Mouse (Mus musculus) cerebellum, postnatal 14 days (tissue): ENCODE data around the gene Tmem106a.
"Not testable (repeated sequence)": the region's sequence is repeated elsewhere in the genome, so short reads cannot be mapped to it uniquely, and the experiment has no call there.

Experiments used
- DNase-seq, 2 experiments: peaks; one replicate each; pipeline ENCODE4 v3.0.0; 2021; ENCODE audit warnings: mixed read lengths in 2 of 2

The Tmem106a gene

GRCm38 (mm10) chr11:101602491-101602890 is 20.4 kb downstream of the Tmem106a start:
- DNase-seq = no peak

DNA sequence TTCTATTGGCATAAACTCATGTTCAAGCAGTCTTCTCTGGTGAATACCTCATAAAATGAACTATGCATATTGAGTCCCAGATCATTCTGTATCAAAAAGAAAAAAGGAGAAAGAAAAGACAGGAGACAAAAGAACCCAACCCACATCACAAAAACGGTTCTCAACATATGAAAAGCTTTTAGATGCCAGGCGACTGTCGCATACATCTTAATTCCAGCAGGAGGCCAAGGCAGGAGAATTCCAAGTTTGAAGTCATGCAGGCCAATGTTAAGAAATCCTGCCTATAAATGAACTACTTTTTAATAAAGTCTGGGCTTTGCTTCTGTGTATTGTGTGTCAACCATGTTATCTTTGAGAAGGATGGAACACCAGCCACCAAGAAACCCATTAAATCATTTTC is 22.1 kb downstream of the Tmem106a start:
- no peak for DNase-seq

DNA sequence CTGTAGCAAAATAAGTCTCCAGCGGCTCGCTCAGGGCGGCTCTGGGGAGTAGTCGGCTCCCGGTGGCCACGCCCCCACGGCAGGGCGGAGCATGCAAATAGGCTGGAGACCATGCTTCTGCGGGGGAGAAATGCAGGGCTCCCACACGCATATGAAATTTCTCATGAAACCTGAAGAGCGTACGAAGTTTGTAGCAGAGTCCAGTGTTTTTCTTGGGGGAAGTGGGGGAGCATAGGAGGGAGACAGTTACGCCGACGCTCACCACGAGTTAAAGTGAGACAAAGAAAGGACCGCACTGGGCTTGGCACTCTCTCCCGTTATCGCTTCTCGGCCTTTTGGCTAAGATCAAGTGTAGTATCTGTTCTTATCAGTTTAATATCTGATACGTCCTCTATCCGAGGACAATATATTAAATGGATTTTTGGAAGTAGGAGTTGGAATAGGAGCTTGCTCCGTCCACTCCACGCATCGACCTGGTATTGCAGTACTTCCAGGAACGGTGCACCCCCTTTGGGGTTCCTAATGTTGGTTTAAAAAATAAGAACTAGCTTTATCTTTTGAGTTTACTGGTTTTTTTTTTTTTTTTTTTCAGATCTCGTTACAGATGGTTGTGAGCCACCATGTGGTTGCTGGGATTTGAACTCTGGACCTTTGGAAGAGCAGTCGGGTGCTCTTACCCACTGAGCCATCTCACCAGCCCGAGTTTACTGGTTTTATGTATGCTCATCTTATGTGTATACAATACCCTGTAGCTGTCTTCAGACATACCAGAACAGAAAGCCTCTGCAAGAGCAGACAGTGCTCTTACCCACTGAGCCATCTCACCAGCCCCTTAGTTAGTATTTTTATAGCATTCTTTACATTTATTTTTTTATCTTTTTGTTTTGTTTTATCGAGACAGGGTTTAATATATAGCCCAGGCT is 22.8 kb downstream of the Tmem106a start:
- peak; percentile 73 to 75 for DNase-seq

GRCm38 (mm10) chr11:101607134-101607533 is 25.1 kb downstream of the Tmem106a start:
- not testable (repeated sequence) for DNase-seq

GRCm38 (mm10) chr11:101610445-101610844 is 28.4 kb downstream of the Tmem106a start:
- DNase-seq = no peak

DNA sequence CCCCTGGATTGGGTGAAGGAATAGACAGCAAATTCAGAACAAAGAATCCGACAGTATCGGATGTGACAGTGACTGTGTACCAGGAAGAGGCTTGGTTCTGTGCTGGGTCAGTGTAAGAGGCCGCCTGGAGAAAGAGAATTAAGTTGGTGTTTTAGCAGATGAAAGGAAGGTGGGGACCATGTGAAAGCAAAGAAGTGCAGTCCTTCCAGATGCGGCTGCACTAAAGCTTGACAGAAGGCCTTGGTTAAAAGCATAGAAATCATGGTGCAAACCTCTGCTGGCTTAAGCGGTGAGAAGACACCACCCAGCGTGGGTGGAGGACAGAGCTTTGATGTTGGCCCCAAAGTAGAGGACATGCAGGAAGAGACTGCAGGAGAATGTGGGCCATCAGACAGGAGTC is 31.6 kb downstream of the Tmem106a start:
- no peak for DNase-seq

- DNase-seq = no peak
Observed at GRCm38 (mm10) chr11:101614116-101614515, 32.1 kb downstream of the Tmem106a start.

DNA sequence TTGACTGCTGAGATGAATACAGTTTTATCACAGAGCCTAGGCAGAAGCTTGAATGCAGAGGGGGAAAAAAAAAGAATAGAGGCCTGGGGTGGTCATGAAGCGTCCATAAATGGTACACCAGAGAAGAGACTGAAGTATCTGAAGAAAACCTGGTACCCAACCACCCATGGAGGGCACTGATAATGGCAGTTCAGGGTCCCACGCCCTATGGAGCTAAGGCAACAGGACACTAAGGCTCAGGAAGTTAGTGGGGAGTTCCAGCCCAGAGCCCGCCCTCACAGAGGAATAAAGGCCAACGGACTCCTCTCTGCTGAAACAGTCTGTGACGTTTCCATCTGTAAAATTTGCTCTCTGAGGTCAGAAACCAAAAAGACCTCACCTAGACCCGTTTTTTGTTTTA is 33.3 kb downstream of the Tmem106a start:
- DNase-seq = no peak

DNA sequence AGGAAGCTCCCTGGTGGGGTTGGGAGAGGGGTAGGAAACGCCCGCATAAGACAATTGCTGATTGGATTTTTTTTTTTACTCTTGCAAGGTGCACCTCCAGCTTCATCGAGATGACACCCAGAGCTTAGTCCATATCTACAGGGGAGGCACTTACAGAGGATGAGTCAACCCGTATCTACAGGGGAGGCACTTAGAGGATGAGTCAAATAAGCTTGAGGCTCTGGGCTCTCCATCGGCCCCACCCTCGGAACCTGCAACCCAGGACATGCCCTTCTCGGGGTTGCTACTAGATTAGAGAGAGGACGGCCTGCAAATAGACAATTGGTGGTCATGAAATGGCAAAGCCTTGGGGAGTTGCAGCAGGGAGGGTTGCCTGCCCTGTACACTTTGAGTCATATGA is 34.1 kb downstream of the Tmem106a start:
- DNase-seq = no peak

- DNase-seq = peak in 1 of 2 experiments; percentile 29
Observed at GRCm38 (mm10) chr11:101616948-101617767, 35.1 kb downstream of the Tmem106a start.

DNA sequence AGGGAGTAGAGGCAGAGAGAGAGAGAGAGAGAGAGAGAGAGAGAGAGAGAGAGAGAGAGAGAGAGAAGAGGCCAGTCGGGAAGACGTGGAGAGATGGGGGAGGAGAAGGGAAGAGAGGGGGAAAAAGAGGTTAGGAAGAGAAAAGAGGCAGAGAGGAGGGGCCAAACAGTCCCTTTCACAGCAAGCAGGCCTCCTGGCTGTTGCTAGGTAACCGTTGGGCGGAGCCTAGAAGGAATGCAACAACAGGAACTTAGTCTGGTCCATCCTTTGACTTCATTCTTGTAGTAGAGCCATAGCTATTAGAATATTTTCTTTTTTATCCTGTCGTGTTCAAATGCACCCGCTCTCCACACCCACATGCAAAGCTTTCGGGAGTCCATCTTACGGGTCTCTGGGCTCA is 35.8 kb downstream of the Tmem106a start:
- no peak for DNase-seq

GRCm38 (mm10) chr11:101618596-101618995 is 36.6 kb downstream of the Tmem106a start:
- no peak for DNase-seq

- not testable (repeated sequence) for DNase-seq
Observed at GRCm38 (mm10) chr11:101620022-101620655, 38.1 kb downstream of the Tmem106a start.

GRCm38 (mm10) chr11:101626649-101626994 is 44.6 kb downstream of the Tmem106a start:
- DNase-seq = no peak

DNA sequence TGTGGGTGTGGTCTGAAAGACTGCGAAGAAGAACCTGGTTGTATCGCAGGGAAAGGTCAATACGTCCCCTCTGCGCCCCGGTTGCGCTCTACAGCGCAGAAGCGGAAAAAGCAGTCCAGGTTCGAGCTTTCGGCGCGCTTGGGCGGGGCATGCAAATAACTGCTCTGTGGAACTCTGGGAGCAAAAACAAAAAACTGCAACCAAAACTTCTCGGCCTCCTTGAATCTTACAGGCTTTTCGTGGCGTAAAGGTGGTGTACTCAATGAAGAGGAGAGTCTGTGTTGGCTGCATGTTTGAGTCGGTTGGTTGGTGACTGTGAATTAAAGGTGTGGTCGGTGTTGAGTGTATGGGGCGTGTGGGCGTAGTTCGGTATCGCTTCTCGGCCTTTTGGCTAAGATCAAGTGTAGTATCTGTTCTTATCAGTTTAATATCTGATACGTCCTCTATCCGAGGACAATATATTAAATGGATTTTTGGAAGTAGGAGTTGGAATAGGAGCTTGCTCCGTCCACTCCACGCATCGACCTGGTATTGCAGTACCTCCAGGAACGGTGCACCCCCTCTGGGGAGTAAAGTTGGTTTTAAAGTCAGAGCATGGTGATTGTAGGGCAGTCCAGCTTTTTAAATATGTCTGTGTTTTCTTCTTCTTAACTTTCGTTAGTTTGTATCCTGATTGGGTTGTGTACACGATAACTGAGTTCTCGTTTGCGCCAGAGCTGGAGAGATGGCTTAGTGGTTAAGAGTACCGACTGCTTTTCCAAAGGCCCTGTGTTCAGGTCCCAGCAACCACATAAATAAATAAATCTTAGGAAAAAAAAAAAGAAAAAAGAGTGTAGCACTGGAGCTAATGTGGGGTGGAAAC is 45.2 kb downstream of the Tmem106a start, which contains the start of gene Rdm1:
Rdm1 (plus strand) TSS at position 201 of the 862 bp plus-strand sequence.
- DNase-seq = peak; percentile 83 to 89

DNA sequence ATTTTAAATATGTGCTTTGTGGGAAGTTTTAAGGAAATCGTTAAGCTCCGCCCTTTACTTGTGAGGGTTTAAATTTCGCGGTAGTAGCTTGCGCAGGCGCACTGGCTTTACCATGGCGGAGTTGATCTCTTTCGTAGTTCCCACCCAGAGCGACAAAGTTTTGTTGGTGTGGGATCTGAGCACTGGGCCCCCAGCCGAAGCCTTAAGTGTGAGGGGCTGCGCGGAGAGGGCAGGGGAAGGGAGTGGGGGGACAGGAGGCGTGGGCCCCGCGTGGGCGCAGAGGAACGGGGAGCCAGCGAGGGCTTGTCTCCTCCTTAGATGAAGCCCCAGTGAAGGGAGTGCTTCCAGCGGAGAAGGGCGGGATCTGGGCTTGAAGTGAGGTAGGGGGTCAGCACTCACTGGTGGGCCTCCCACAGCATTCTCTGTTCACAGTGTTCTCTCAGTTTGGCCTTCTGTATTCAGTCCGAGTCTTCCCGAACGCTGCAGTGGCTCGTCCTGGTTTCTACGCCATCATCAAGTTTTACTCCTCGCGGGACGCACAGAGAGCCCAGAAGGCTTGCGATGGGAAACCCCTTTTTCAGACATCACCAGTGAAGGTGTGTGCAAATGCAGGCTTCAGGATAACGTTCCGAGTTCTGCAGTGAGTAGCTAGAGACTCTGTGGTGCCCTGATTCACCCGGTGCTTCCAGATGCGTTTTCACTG is 46.0 kb downstream of the Tmem106a start:
- DNase-seq = peak; percentile 84 to 88

DNA sequence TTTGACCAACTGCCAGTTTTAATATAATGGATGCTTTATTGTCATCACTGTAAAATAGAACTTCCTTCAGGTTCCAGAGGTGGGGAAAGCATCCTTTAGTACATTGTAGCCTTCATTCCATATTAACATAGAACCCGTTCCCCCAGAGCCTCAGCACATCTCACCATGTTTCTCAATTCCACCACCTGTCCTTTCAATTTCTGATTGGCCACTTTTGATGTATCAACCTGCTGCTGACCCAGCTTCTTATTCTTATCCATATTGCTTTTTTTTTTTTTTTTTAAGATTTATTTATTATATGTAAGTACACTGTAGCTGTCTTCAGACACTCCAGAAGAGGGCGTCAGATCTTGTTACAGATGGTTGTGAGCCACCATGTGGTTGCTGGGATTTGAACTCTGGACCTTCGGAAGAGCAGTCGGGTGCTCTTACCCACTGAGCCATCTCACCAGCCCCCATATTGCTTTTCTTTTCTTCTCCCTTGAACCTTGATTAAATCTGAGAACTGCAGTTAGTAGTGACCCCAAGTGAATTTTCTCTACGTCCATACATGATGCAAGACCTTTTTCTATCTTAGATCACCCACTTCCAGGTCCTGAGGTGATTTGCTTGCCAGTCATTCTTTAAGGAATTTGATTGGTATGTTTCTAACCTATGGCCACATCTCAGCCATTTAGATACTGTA is 46.8 kb downstream of the Tmem106a start:
- not testable (repeated sequence) for DNase-seq

DNA sequence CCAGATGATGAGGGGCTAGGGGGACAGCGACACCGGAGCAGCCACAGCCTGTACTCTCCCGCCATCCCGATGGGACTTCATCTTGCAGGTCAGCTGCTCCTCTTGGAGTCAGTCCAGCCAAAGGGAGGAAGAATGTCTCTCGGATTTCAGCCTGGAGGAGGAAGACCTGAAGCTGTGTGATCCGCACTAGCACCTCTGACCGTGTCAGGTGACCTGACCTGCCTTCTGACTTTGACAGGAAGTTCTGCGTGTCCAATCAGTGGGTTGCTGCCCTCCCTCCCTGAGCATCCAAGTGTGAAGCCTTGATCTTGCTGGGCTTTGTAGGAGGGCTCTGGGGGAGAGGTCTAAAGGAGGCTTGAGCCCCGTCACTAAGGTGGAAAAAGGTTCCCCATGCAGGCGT is 53.6 kb downstream of the Tmem106a start:
- DNase-seq = no peak

DNA sequence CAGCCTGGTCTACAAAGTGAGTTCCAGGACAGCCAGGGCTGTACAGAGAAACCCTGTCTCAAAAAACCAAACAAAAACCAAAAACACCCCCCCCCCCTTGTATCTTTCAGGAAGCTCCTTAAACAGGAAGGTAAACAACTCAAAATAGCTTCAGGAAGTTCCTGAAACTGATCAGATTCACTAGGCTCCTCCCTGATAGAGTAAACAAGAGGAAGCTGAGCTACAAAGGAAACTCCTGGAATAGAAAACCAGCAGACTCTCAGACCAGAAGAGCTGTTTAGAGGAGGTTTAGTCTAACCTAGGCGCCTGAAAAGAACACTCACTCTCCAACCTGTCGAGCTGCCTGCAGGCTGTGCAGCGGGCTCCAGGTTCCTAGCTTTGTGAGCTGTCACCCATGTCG is 57.7 kb downstream of the Tmem106a start:
- DNase-seq = no peak

GRCm38 (mm10) chr11:101640857-101641709 is 59.0 kb downstream of the Tmem106a start:
- peak; percentile 87 to 89 for DNase-seq
